Mouse (Mus musculus) natural killer cell, adult 2 months (primary cell): ENCODE results near the gene Csk.

Source experiments
- DNase-seq, 2 experiments: peaks; one replicate each; pipeline ENCODE4 v3.0.0; 2022; ENCODE audit warnings: low spot score in 2 of 2

Csk gene

DNA sequence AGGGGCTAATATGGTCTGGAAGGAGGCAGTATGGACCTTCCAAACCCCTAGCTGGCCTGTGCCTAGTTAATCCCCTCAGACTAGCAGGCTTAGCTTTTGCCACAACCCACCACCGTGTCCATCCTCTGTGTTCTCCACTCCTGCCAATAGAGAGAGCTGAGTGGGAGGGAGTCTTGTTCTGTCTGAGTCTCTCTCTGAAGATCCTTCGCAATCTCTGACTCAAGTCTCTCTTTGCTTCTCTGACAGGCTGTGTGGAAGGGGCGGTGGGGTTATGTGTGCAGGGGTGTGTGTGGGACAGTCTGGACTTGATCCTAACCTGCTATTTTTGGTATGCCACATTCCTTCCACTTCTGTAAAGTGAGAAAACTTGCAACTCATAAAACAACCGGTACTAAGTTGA lies 48.6 kb downstream of the Csk start:
- DNase-seq, result no peak

DNA sequence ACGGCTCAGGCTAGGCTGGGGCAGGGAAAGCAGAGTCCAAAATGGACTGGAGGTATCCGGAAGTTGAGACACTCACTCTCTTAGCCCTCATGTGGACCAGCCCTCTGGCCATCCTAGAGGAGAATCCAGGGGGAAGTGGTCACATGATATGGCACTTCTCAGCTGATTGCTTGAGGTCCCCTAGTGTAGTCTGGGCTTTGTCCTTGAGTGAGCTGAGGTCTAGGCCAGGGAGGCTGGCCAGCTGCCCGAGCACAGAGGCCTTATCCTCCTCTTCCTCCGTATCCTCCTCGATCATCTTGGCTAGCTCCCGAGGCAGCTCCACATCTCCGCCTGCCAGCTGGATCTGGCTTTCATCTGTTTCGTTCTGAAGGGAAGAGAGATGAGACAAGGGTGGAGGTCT lies 51.3 kb downstream of the Csk start:
- no peak for DNase-seq

DNA sequence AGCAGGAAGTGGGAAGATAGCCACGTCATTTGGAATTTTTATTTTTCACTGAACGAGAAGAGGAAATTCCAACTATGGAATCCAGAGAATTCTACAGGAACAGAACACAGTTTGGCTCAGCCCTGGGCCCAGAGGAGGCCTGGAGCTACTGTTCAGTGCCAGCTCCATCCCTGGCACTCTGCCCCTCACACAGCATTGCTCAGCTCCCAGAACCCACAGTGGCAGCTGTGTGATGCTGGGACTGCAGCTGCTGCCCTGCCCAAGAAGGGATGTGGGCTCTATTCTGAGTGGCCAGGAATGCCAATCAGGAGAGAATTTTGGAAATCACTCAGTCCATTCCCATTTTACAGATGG lies 52.1 kb downstream of the Csk start:
- DNase-seq, result no peak

DNA sequence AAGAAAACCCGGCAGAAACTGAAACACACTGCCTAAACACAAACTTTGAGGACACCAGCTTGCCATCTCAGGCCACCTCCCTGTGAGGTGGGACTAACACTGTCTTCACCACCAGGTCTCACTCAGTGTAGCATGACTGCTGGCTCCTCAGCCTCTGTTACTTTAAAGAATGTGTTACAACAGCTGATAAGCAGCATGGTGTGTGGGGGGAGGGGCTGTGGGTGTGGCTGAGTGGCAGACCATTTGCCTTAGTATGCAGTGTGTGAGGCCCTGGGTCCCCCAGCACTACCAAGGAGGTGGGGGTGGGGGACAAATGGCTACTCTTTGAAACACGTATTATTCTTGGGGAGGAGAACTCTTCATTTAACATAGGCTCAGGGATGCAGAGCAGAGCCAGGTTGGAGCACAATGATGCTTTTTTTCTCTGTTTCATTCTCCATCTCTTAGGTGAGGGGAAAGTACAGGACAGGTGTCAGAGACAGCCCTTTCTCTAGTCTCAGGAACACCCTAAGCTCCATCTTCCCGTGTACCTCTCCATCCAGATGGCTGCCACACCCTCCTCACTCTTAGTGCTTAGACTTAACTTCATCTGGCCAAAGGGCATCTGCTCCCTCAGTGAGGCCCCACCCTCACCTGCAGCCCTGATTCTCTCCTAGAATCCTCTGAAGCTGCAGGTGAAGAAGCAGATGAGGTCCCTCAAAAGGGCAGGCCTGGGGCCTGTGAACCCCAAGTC lies 52.6 kb downstream of the Csk start:
- DNase-seq, result no peak

DNA sequence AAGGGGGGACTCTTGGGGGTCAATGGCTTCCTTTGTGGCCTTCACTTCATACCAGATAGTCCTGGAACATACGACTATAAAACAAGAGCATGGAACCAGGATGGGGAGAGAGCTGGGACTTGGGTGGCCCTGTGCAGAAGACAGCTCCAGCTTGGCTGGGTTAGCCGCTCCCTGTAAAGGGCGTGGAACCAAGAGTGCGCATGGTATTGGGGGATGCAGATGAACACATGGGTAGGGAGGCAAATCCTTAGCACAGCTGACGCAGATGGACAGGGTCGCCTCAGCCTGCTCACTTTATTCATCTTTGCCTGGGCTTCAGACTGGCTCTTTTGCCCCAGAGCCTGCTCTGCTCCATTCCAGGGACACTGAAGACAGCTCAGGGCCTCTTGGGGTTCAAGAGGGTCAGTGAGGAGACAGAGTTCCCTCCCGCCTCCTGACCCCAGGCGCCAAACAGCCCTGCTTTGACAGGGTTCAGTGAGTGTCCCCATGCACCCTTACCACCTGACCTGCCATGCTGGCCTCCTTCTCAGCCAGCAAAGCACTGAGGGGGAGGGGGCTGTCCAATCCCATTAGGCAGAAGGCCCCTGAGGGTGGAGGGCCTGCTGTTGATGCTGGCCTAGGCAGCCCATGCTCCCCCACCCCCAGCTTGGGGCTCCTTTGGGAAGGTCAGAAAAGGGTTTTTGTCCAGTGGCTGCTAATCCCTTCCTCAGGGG lies 54.4 kb downstream of the Csk start:
- no peak for DNase-seq

DNA sequence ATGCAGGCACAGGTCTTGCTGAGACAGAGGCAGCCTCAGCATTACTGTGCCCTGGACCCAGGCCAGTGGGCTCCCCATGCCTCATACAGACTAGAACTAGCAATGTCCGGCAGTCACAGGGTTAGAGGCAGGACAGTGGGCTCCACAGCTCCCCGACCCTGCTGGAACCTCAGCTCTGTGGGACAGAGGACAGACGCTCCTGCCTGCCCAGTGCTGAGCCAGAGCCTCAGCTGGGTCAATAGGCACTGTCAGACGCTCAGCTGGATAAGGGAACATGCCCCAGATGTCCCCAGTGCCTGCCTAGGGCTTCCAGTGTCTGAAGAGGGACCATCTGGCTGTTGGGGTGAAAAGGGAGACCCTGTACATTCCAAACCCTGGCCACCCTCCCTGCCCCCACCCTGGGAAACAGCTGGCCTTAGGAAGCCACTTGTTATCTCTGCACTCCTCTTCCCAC lies 55.5 kb downstream of the Csk start:
- DNase-seq, result no peak

DNA sequence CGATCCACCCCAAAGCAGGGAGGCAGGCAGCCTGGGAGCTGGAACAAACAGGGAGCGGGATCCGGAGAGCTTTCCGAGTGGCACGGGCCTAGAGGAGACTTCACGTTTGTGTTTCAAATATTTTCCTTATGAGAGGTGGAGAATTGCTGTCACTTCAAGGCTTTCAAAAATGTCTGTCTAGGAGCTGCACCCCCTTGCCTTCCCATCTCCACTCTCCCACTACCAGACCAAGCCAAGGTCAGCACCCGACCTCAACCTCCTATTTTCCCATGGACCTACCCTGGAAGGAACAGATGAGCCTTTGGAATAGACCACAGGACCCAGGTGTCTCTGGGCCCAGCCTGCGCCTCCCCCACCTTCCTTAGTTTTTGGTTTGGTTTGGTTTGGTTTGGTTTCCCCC lies 56.2 kb downstream of the Csk start:
- DNase-seq, result no peak

DNA sequence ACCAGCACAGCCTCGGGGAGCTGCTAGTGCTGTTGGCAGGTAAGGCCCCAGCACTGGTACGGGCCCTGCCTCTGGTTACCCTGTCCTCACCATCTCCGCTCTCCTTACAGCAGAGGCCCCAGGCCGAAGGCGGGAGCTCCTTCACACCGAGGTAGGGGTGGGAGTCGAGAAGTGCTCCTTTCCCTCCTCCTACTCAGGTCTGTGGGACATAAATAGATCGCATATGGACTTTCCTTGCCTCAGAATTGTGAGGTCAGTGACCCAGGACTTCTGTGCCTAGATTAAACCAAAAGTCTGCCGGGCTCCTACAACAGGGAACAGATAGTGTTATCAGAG lies 59.3 kb downstream of the Csk start:
- no peak for DNase-seq

DNA sequence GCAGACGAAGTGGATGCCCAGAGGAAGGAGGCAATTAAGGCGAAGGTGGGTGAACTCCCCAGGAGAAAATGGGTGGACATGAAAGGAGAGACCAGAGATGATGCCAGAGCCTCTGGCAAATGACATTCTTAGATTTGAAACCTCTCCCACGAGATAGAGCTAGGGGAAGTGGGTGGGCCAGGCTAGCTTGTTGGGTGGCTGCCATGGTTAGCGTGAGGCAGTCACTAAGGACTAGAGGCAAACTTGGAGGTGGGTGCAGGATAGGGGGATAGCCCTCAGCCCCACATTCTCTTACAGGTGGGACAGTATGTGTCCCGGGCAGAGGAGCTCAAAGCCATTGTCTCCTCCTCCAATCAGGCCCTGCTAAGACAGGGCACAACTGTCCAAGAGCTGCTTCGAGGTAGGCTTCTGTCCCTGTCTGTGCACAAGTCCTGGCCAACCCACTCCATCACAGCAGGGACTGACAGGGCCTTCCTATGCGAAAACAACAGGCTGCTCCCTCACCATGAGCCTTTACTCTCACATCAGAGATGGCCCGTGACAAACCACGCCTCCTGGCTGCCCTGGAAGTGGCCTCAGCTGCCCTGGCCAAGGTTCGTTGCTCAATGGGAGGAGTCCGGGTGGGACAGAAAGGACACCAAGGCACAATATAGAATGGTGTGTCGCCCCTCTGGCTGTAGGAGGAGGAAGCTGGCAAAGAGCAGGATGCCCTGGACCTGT lies 59.8 kb downstream of the Csk start:
- no peak for DNase-seq

DNA sequence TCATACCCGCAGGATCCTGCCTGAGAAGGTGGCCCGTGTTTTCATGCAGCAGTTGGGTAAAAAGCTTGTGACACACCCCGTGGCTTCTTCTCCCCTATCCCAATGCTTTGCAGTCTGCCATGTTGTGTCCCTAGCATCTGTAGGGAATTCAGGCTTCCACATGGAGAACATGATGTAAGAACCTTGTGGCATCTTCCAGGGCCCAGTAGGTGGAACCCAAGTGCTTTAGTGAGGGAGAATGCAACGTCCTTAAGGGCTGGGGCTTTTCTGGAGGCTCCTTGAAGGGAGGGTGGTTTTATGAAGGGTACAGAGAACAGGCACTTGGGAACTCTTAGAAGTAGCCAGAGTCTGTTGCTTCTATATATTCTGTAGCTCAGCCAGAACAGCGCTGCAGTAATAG lies 62.7 kb downstream of the Csk start:
- no peak for DNase-seq

DNA sequence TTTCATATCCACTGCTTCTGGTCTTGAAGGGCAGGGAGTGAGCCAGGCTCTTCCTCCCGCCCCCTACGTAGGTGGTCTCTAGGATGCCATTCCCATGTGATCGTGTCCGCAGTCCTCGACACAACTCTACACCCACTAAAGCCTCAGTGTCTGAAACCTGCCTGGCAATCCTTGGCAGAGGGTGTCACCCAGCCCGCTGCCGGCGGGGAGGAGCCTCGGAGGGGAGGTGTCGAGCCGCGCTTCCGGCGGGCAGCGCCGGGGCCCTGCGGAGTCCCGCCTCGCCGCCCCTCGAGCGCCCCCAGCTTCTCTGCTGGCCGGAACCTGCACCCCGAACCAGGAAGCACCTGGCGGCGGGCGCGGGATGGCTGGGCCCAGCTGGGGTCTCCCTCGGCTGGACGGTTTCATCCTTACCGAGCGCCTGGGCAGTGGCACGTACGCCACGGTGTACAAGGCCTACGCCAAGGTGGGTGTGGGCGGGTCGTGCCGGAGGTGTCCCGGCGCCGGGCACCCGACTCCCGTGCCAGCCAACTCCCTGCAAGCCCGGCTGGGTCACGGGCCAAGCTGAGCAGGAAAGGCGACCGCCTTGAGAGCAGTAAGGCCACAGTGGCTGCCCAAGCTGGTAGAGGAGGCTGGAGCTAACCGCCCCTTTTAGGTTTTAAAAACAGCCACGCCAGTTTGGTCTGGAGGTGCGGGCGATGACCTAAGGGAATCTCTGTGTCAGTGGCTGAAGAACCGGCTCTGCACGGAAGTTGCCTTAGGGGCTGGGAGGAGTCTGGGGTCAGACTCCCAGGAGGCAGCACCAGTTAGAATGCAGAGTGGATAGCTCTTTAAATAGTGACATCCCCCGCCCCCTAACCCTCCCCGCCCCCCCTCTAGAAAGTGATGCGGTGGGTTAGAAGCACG lies 64.0 kb downstream of the Csk start, which contains the start of gene Ulk3:
Ulk3 (plus strand) TSS at position 229 of the 903 bp plus-strand sequence.
- peak; percentile 64 to 74 for DNase-seq

DNA sequence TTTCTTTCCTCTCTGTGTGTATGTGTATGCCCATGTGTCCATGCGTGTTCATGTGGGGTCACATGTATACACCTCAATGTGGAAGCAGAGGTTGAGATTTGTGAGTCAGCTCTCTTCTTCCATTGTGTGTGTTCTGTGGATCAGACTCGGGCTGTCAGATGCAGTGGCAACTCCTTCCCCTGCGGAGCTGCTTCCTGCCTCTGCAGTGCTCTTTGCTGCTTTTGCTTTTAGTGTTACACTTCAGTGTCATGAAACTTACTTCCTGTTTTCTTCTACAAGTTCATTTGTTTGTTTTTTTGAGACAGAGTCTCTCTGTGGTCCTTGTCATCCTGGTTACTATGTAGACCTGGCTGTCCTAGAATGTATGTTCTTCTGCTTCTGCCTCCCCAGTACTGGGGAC lies 68.4 kb downstream of the Csk start:
- no peak for DNase-seq

DNA sequence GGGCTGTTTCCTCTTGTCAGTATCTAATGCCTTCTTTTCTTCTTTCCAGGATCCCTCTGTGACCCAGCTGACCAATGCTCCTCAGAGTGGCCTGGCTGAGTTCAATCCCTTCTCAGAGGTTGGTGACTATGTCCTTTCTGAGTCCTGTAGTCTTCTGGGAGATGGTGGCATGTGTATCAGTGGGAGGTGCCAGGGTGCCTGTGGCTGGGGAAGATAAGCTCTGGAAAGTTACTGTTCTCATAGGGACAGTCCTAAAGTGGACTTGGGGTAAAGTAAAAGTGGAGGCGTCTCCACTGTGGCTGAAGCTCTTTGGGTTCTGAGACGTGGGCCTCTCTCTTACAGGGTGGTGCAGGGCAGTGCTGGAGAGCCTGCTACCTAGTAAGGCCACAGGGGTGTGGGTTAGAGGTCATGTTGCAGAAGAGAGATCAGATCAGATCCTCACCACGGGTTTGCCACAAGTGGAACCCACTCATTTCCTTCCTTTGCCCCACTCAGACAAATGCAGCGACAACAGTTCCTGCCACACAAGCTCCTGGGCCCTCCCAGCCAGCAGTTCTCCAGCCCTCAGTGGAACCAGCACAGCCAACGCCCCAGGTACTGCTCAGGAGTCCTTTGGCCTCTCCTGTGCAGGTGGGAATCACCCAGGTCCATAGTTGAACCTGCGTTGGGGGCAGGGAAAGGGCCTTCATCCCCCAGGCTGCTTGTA lies 76.1 kb downstream of the Csk start:
- DNase-seq, result peak in 1 of 2 experiments; percentile 11
